Mouse (Mus musculus) liver, adult 2 months (tissue): ENCODE measurements at regions not wholly inside any gene's neighbourhood (a gene's known extent, or its start where the extent isn't known, plus 50 kb on each side); places are given as distances from the start of the nearest gene placed in this dataset.

Source experiments
- DNase-seq: peaks from one replicate; pipeline ENCODE4 v3.0.0-alpha.2; 2011; ENCODE audit warnings: low read depth, low spot score; ENCODE audit errors: extremely low read depth
- H3K27ac ChIP-seq: fragments of 200-500 bp; replicated peaks from 2 replicates; pipeline ENCODE4 v1.5.1; 2012; ENCODE audit warnings: low read depth, mild to moderate bottlenecking, control low read depth, inconsistent platforms, low read length; ENCODE audit not compliant: insufficient read depth
- H3K27me3 ChIP-seq: fragments of 200-500 bp; 2 replicates; pipeline ENCODE4 v1.6.1; 2012; ENCODE audit warnings: mild to moderate bottlenecking, moderate library complexity, low read length, inconsistent platforms; ENCODE audit not compliant: control insufficient read depth, insufficient read depth
- H3K36me3 ChIP-seq: fragments of 200-500 bp; 2 replicates; pipeline ENCODE4 v1.6.1; 2012; ENCODE audit warnings: low read length, inconsistent platforms; ENCODE audit not compliant: control insufficient read depth, insufficient read depth
- H3K4me1 ChIP-seq: fragments of 200-500 bp; 2 replicates; pipeline ENCODE4 v1.6.1; 2011; ENCODE audit warnings: low read length; ENCODE audit not compliant: control insufficient read depth, insufficient read depth
- H3K4me3 ChIP-seq: fragments of 200-500 bp; 2 replicates; pipeline ENCODE4 v1.5.1; 2011; ENCODE audit warnings: low read depth, mild to moderate bottlenecking, control low read depth, low read length, moderate library complexity; ENCODE audit not compliant: insufficient read depth
- H3K79me2 ChIP-seq: fragments of 200-500 bp; 2 replicates; pipeline ENCODE4 v1.6.1; 2012; ENCODE audit warnings: inconsistent platforms, mild to moderate bottlenecking, low read length, moderate library complexity; ENCODE audit not compliant: control insufficient read depth, insufficient read depth
- H3K9ac ChIP-seq: fragments of 200-500 bp; 2 replicates; pipeline ENCODE4 v1.6.1; 2012; ENCODE audit warnings: low read depth, mild to moderate bottlenecking, control low read depth, inconsistent platforms, low read length
- CTCF ChIP-seq: fragments of 200-500 bp; IDR thresholded peaks from 2 replicates; pipeline ENCODE4 v1.5.1; 2011; ENCODE audit warnings: low read depth, low read length, control low read depth
- POLR2A ChIP-seq: fragments of 200-500 bp; IDR thresholded peaks from 2 replicates; pipeline ENCODE4 v1.6.1; 2011; ENCODE audit warnings: low read length, control low read depth; ENCODE audit not compliant: insufficient read depth; ENCODE audit errors: extremely low read depth
- WGBS: fragments of 180-500 bp; shearing (Covaris S2); methylation state at CpG from one replicate; pipeline ENCODE4 v1.1.7; 2018; 5-methylcytosine and 5-hydroxymethylcytosine counted together

GRCm38 (mm10) chrX:134890583-134890982 lies 74.0 kb downstream of the Nxf2 start:
- no peak overlapping the region for H3K9ac ChIP-seq
- TF ChIP-seq POLR2A (no peak), CTCF (no peak)
- no peaks in the 10 kb centered on the region for H3K27me3 ChIP-seq
- no peak overlapping the region for H3K27ac ChIP-seq
- no peaks in the 10 kb centered on the region for H3K79me2 ChIP-seq
- no peaks in the 10 kb centered on the region for H3K36me3 ChIP-seq
- WGBS, result 88% methylated on average over 3 of the region's 3 CpGs
- no peak for DNase-seq
- no peak overlapping the region for H3K4me3 ChIP-seq
- no peaks in the 10 kb centered on the region for H3K4me1 ChIP-seq

GRCm38 (mm10) chrX:134889634-134890033 lies 74.9 kb downstream of the Nxf2 start:
- Histone ChIP-seq H3K27me3 (no peaks in the 10 kb centered on the region), H3K27ac (no peak overlapping the region), H3K79me2 (no peaks in the 10 kb centered on the region), H3K36me3 (no peaks in the 10 kb centered on the region), H3K4me3 (no peak overlapping the region), H3K4me1 (no peaks in the 10 kb centered on the region), H3K9ac (no peak overlapping the region)
- no peak for DNase-seq
- no peak for TF ChIP-seq CTCF
- TF ChIP-seq POLR2A, result no peak
- WGBS, result 91% methylated on average over 3 of the region's 4 CpGs

DNA sequence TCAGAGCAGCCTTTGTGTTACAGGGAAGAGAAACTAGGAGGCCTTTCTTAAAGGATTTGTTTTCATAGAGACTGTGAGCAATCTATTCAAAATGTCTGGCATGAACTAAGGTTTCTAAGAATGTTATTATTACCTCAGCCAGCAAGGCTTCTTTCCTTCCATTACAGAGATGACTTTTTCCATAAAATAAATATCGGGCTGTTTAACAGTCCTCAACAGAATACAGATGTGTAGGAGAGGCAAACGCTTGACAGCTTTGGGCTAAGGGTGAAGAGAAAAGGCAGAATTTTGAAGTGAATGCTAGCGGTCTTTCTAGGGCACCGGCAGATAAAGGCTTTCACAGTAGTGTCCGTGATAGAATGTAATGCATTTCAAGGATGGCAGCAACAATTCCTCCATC lies 73.3 kb upstream of the Armcx2 start:
- no peaks in the 10 kb centered on the region for H3K79me2 ChIP-seq
- no peak overlapping the region for H3K9ac ChIP-seq
- H3K27ac ChIP-seq, result no peak overlapping the region
- WGBS, result 89% methylated on average over 5 of the region's 5 CpGs
- no peaks in the 10 kb centered on the region for H3K4me1 ChIP-seq
- no peaks in the 10 kb centered on the region for H3K27me3 ChIP-seq
- no peak for DNase-seq
- no peaks in the 10 kb centered on the region for H3K36me3 ChIP-seq
- no peak overlapping the region for H3K4me3 ChIP-seq
- no peak for TF ChIP-seq POLR2A
- TF ChIP-seq CTCF, result no peak

DNA sequence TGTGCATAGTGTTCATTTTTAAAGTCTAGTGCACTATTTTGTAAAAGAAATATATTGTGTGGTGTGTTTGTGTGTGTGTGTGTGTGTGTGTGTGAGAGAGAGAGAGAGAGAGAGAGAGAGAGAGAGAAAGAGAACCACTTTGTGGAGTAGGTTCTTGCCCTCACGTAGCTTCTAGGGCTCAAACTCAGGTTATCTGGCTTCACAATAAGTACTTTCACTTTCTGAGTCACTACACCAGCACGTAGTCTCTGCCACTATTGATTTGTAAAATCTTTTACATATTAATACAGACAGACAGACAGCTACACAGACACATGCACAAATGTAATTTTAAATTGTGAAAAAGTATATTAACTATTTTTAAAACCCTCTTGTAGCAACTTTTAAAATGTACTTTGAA lies 70.9 kb upstream of the Armcx2 start:
- H3K4me1 ChIP-seq, result no peaks in the 10 kb centered on the region
- H3K36me3 ChIP-seq, result no peaks in the 10 kb centered on the region
- no peaks in the 10 kb centered on the region for H3K79me2 ChIP-seq
- no peak overlapping the region for H3K4me3 ChIP-seq
- peak; percentile 5 for DNase-seq
- H3K27ac ChIP-seq, result no peak overlapping the region
- H3K27me3 ChIP-seq, result no peaks in the 10 kb centered on the region
- 0% methylated on average over 2 of the region's 2 CpGs for WGBS
- no peak for TF ChIP-seq CTCF
- TF ChIP-seq POLR2A, result no peak
- no peak overlapping the region for H3K9ac ChIP-seq

DNA sequence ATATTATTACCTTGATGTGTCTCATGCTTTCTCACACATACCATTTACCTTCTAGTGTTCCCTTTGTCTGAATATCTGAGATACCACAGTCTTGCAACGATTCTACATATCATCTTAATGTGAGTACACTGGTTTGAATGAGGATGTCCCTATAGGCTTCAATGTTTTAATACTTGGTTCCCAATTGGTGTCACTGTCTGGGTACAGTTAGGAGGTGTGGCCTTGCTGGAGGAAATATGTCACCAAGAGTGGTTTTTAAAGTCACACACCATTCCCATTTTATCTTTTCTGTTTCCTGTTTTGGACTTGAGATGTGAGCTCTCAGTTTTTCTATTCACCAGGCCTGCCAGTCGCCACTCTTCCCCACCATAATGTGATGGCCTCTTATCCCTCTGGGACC lies 69.8 kb upstream of the Armcx2 start:
- Histone ChIP-seq H3K4me3 (no peak overlapping the region), H3K9ac (no peak overlapping the region), H3K79me2 (no peaks in the 10 kb centered on the region), H3K27ac (no peak overlapping the region), H3K4me1 (no peaks in the 10 kb centered on the region), H3K36me3 (no peaks in the 10 kb centered on the region), H3K27me3 (no peaks in the 10 kb centered on the region)
- TF ChIP-seq POLR2A (no peak), CTCF (no peak)
- DNase-seq, result no peak
- WGBS, result 78% methylated on average over 2 of the region's 2 CpGs

- DNase-seq, result no peak
- Histone ChIP-seq H3K27me3 (no peaks in the 10 kb centered on the region), H3K36me3 (no peaks in the 10 kb centered on the region), H3K9ac (no peak overlapping the region), H3K27ac (no peak overlapping the region), H3K4me3 (no peak overlapping the region), H3K79me2 (no peaks in the 10 kb centered on the region), H3K4me1 (no peaks in the 10 kb centered on the region)
- WGBS, result 55% methylated on average over 2 of the region's 2 CpGs
- no peak for TF ChIP-seq CTCF
- TF ChIP-seq POLR2A, result no peak
Observed at GRCm38 (mm10) chrX:134874696-134875095, 65.7 kb upstream of the Armcx2 start.

DNA sequence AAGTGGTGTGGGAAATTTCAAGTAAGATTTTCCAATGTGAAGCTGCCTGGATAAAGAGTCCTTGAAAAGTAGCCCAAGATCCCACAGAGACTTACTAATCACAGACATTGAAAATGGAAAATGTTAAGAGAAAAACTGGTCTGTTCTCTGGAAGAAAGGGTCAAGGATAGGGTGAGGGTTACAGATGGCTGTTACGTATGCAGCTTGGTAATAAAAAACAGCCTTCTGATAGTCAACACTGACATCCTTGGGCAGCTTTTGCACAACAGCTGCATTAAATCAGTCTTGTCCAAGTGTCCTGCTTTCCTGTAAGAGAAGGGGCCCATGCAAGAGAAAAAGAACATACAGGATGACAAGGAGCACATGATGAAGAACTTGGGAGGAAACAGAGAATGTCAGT lies 64.6 kb upstream of the Armcx2 start:
- DNase-seq, result no peak
- H3K4me3 ChIP-seq, result no peak overlapping the region
- 83% methylated on average over 1 of the region's 1 CpGs for WGBS
- no peaks in the 10 kb centered on the region for H3K79me2 ChIP-seq
- no peak overlapping the region for H3K9ac ChIP-seq
- no peak for TF ChIP-seq CTCF
- no peak for TF ChIP-seq POLR2A
- H3K36me3 ChIP-seq, result no peaks in the 10 kb centered on the region
- H3K27me3 ChIP-seq, result no peaks in the 10 kb centered on the region
- no peaks in the 10 kb centered on the region for H3K4me1 ChIP-seq
- no peak overlapping the region for H3K27ac ChIP-seq
